Mouse (Mus musculus) yolk sac, embryonic 10.5 days (tissue): ENCODE results near the gene Il6ra.

Experiments used
- DNase-seq: peaks from one replicate; pipeline ENCODE4 v3.0.0-alpha.2; 2017; ENCODE audit warnings: low spot score

The Il6ra gene

DNA sequence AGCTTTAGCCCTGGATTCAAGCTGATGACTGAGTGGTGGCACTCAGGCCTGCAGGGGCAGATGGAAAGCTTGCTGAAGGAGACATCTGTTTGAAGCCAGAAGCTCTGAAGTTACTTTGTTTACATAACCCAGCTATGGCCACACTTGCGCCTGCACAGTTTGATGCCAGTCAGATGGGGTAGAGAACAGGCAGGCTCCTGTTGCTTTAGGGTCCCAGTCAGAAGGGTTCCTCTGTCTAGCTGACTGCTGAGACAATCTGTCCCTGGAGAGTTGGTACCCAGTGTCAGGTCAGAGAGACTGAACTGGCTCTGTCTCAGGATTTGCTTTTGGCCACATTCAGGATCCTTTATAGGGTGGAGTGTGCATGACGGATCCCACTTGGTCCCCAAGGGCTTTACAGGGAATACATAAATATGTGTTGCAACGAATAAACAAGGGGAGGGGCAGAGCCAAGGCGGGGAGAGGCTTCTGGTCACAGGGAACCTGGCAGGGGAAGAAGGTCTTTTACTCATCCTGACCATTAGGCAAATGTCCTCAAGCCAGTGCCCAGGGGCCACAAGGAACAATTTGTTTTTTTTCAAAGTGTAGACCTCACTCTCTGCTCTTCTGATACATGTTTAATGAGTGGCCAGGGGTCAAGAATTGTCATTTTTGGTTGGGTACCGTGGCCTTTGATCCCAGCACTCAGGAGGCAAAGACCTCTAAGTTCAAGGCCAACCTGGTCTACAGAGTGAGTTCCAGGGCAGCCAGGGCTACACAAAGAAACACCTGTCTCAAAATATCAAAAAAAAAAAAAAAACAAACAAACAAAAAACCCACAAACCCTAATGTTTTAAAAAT is 3.1 kb downstream of the Il6ra start:
- no peak for DNase-seq

DNA sequence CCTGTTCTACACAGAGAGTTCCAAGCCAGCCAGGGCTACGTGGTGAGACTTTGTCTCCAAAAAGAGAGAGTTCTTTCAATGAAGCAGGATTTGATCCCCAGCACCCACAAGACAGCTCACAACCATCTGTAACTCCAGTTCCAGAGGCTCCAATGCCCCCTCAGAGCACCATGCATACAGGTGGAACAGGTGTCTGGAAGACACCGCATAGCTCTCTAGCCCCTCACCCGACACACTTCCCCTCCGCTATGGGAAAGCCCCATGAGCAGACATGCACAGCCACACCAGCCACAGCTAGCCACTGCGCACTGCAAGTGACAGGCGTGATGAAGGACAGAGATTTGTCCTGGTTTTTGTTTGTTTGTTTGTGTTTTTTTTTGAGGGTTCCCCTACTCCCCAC is 4.2 kb downstream of the Il6ra start:
- DNase-seq, result no peak

DNA sequence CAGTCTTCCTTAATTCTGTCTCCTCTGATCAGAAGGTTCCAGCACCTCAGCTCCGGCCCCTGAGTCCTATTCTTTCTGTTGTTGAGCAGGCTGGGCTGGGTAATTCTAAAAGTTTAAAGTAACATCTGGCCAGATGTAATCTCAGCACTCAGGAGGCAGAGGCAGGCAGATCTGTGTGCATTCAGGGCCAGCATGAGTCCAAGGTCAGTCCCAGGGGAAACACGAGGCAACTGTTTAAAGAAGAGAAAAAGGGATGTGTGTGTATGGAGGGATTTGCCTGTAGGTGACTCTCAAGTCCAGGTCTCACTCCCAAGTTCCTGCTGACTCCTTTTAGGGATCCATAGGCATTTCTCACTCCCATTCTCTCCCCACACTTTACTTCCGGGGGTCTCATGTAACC is 5.2 kb downstream of the Il6ra start:
- no peak for DNase-seq

DNA sequence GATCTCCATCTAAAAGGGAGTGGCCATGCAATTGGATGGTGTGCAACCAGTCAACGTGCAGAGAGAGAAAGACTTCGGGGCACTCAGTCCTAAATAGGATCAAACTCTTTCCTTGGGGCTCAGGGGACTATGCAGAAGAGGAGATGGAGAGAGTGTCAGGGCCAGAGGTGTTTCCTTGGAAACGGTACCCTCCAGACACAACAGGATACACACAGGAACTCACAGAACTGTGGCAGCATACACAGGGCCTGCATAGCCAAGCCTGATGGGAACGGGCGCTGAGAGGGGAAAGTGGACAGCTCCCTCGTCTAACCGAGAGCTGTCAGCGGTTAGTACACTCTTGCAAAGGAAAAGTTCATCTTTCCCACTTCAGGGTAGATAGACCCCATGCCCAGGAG is 13.5 kb downstream of the Il6ra start:
- no peak for DNase-seq

DNA sequence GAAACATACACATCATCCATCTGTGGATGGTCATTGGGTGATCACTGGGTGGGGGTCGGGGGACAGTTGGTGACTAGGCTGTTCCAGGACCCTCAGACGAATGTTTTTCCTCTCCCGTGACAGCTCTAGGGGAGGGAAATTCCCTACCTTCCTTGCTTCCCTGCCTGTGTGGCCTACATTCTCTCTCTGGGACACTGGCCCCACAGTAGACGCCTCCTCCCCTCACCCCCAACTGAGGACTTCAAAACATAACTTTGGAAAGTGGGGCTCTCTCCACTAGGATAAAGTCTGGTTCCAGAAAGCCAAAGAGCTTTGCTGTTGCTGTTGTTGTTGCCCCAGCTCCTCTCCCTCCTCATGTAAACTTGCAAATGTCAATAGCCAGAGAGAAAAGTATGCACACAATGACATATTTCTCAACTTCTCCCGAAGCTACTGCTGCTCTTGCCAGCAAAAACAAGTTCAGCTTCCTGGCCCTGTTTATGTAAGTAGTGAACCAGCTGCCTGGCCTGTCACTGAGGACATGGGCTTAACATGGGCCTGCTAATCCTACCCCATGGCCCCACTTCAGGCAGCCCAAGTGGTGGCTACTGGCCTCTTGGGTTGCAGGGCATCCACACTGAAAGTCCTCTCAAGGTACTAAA is 14.0 kb downstream of the Il6ra start:
- no peak for DNase-seq

DNA sequence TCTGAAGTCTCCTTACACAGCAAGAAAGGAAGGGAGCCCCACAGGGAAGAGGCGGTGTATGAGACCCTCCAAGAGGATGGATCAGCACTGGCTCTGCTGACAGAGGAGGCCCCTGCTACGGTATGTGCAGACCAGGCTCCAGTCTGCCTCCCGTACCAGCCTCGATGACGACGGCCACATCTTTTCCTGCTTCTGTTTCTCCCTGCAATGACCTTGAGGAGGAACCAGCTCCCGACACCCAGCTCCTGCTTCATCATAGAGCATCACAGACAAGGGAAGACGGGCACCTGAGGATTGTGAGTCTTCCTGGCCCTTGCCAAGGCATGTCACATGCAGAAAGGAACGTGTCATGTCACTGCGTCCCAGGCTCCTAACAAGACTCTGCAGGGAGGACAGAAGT is 15.0 kb downstream of the Il6ra start:
- DNase-seq, result no peak

DNA sequence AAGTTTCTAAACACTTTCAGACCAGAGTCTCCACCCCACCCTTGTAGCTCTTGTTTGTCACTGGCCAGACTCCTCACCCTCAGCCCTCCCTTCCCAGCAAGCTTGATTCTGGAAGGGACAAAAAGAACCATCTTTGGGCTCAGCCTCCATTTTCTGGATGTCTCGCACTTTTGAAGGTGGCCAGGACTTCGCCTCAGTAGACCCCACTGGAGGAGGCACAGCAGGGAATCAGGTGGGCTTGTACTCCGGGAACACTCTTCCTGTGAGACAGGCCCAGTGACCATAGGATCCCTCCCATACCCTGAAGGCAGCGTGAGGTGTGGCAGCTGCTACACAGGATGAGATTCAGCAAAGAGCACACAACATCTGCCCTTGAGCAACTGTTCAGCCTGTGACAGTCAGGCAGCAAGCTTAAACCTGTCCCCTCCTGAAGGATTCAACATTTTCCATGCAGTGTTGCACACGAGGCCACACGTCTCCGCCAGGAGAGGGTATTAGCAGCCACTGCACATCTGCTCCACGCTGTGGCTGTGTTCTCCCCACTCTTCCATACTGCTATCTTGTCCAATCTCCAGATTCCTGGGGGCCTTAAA is 15.7 kb downstream of the Il6ra start:
- no peak for DNase-seq

DNA sequence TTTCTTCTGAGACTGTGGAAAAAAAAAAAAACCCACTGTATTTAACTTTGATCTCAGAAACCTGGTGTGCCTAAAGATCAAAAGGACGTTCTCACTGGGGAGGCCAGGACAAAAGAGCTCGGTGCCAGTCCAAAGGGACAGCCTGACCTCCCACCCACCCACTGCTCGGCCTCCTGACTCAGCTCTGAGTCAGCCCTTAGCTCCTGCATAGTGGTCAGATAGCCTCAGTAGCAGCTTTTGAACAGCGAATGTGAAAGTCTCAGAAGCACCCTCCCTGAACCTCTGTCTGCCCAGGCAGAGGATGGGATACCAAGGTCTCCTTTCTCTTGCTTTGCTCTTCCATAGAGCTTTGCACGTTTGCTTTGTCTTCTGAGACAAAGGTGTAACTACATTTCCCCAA is 16.4 kb downstream of the Il6ra start:
- no peak for DNase-seq

DNA sequence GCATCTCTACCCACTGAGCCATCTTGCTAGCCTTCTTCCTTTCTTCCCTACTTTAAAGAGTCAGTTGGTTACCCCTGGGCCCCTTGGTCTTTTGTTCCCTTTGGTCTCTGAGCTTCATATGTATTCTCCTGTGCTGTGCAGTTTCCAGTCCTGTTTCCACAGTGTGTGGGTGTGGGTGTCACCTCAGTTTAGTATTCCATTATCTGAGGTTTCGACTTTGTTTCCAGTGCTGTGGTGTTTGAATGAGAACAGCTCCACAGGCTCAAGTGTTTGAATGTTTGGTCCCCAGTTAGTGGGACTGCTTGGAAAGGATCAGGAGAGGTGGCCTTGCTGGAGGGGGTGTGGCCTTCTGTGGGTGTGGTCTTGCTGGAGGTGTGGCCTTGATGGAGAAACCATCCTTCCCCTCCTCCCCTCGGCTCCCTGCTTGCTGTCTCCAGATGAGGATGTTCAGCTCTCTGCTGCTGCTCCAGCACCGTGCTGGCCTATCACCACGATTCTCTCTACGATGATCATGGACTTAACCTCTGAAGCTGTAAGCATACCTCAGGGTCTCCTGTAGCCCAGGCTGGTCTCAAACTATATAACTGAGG is 20.4 kb downstream of the Il6ra start:
- DNase-seq, result no peak

DNA sequence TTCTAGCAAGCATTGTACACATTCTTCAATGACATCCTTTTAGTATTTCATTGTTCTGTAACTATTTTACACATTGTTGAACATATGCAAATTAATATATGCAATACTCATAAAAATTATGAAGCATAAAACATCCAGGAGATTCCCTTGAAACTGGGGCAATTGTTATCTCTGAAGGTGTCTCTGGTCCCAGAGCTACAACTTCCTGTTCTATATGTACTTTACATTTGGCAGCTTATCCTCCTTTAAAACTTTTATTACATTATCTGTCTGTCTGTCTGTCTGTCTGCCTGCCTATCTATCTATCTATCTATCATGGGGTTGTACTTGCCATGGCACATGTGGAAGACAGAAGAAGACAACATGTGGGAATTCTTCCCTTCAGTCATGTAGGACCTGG is 21.3 kb downstream of the Il6ra start:
- DNase-seq, result no peak

DNA sequence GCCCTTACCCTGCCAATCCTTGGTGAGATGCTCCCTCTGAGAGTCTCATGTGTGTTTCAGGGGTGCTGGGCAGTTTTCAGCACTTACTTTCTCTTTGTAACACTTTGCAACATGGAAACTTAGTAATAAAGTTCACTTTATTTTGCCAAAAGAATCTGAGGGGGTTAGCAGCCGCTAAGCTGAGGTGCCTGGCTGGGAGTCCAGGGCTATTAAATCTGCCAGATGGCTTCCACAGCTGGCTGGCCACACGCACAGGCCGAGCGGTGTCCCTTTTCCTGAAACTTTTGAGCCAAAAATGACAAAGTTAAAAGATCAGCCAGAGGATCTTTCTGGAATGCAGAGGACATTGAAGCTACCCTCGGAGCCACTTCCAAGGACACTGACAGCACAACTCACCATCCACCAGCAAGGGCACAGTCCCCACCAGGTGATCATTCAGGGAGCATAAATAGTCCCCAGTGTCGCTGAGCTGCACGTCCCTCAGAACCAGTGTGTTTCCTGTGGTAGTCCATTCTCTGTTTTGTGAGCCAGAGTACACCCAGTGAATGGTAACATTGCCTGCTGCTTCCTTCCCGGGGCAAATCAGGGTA is 23.1 kb downstream of the Il6ra start:
- DNase-seq, result no peak

DNA sequence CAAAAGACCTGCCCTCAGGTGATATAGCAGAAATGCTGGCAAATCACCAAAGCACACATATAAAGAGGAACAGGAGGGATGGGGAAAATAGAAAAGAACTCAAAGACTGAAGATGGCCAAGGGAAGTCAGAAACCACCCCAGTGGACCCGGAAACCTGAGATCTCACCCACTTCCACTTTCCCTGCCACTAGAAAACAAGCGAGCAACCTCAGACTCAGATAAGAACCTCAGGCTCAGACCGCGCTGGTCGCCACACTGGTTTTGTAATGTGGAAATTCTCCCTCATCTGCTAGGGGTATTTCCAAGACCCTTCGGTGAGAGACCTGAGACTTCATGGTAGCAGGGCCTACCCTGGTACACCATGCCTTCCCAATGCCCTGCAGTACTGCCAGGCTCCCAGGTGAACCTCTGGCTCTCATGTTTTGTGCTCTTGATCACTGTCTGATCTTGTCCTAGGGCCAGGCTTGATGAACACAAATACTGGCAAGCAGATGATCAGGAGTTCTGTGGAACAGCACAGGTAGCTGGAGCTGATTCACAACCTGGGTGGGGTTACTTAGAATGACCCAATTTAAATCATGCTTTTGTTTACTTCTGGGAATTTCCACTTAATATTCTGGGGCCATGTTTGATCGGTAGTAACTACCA is 25.3 kb downstream of the Il6ra start:
- DNase-seq, result no peak

DNA sequence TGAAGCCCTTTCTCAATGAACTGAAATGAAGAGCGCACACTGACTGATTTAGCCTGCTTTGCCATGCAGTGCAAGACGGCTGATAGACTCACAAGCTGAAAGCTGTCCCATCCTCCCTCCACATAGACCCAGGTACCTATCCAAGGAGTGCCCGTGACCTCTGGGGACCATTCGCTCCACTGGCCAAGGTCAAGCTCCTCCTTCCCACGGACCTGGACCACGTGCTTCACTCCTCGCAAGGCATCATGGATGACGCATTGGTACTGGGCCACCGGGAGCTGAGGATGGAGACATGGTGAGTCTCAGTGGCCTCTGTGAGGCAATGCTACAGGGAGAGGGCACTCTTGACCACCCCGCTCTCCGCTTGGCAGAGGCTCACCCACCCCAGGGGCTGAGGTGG is 27.2 kb downstream of the Il6ra start:
- no peak for DNase-seq

DNA sequence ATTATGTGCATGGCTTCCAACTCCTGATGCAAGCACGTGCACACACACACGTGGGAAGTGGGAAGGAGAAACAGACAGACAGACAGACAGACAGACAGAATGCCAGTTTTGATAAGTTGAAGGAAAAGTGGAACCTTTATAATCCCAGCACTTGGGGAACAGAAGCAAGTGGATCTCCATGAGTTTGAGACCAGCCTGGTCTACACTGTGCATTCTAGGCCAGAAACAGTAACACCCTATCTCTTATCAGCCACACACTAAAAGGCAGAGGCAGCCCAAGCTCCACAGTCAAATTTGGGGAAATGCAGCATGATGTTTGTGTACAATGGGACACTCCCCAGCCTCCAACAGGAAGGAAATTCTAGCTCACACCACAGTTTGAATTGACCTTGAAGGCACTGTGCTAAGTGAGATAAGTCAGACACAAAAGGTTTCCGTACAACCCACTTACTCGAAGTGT is 29.4 kb downstream of the Il6ra start:
- DNase-seq, result no peak

DNA sequence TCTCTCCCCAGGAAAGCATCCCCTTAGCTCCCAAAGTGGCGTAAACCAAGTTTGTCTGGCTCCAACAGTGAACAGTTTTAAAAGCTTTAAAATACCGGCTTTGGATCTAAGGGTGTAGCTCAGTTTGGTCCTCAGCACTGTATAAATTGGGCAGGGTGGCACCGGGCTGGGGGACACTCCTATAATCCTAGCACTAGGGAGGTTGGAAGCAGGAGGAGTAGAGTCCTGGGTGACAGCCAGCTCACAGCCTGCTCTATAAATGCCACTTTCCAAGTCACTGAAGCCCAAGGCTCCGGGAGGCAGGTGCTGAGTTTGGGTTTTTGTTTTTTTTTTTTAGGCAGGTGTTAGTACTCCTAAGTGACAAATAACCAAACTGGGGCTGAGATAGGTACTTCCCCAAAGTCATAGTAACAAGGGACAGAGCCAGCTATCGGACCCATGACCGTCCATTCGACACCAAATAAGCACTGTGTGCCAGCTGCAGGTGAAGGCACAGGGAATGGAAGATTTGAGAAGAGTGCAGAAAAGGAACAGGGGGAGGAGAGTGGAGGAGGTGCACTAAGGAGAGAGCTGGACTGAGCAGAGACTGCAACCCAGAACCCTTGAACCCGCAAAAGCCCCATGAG is 30.3 kb downstream of the Il6ra start:
- DNase-seq, result no peak

DNA sequence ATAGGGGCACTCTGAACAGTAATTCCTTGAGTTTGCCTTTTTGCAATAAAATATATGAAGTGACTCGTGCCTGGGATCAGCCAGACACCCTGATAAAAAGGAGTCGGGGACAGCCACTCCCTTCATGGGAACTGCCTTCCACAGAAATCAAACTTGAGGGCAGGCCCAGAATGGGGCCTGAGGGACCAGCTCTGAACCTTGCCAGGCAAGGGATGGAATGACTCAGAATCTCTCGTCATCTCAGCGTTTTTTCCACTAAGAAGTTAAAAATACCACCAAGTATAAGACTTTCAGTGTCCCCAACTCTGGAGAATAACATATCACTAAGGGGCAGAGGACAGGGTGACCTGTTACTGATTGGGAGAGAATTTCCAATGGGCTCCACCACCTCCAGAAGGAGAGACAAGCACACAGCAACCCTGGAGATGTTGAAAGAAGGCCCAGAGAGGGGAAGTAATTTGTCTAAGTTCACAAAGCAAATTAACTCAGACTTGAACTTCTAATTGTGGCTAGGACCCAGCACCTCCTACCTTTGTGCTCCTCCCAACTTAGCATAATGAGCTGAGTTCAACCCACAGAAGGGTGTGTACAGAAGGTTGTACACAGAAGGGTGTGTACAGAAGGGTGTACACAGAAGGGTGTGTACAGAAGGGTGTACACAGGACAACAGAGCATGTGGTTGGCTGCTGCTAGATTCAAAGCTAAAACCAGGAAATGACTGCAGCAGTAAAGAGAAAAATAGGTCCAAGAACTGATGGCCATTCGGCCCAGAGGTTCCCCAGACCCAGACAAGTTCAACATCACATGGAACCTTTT is 32.8 kb downstream of the Il6ra start:
- no peak for DNase-seq

DNA sequence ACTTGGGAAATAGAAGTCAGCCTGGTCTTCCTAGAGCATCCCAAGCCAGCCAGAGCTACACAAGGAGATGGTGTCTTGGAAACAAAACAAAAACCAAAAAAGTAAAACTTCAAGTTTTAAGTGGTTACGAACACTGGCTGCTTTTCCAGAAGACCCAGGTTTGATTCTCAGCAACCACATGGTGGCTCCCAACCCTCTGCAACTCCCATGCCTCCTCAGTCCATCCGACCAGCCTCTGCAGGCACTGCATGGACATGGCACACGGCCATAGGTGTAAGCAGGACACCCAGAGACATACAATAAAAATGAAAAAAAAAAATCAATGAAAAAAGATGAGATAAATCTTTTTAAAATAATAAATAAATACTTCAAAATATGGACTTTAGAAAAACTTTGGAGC is 33.7 kb downstream of the Il6ra start:
- no peak for DNase-seq

DNA sequence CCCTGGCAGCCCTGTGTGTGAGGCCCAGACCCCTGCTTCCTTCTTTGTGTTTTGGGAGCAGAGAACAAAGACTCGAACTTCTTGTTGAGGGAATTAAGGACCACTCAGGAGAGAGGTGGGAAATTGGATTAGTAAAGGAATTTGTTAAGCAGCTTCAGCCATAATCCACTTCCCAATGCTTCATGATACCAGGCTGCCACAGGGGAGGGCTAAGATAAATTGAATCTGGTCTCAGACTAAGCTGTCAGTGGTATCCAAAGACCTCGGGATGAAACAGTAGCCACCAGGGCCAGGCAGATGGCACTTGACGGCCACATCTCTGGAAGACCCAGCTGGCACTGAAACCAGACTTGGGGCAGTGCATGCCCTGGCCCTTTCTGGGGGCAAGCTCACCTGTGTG is 34.5 kb downstream of the Il6ra start:
- no peak for DNase-seq

DNA sequence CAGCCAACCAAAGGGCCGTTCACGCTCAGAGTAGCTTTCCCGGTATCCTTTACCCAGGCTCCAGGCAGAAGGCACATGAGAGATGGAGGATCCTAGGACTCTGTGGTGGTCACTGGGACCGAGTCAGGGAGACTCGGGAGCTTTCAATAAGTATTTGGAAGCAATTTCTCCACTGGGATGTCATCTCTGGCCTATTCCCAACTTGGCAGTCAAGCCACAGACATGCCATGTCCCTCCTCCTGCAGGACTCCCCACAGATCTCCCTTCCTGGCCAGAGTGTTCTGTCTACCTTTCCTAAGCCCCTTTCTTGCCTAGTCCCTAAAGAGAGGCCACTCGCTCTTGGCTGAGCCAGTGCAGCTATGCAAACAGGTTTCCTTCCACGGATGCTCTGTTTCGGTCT is 35.9 kb downstream of the Il6ra start:
- no peak for DNase-seq

DNA sequence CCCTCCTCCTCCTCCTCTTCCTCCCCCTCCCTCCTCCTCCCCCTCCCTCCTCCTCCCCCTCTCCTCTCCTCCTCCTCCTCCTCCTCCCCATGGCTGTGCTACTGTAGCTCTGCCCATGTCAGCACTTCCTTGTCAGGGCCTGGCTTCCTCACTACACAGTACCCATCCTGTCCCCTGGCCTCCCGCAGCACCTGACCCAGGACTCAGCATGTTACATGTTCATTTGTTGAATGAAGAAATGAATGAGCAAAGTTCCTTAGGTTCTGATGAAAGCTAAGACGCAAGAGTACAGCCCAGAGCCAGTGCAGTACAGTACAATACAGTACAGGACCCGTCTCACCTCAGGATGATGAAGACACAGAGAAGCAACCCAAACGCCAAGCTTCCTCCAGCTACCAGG is 36.5 kb downstream of the Il6ra start:
- no peak for DNase-seq

DNA sequence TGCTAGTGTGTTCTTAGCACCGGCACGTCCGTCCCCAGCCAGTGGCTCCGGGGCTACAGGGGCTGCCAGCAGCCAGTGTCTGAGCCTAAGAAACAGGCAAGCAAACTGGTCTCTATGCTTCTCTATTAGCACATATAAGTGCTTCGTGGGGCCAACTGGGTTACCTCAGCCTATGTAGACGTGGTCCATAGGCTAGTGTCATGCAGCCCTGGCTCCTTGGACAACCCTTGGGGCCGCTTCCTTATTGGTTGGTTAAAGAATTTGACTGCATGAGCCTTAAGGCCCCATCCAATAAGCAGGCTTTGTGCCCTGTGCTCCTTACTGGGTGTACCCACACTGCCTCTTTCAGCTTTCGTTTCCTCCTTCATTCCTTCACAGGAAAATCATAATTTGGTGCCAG is 37.2 kb downstream of the Il6ra start:
- DNase-seq, result no peak
